Mouse (Mus musculus): ENCODE data around the gene Ddx23. TPM values are rescaled to one million over a fixed set of nuclear protein-coding genes. Genes with fewer than 3 reads are reported as not detected.

Ddx23 gene
- polyA plus RNA-seq, 1 experiment from 2014 or later: 33.0 TPM

- Histone ChIP-seq H3K4me1 (replicated peaks; ENCODE audit: control insufficient read depth, insufficient read depth, low read length) (peaks cover 14% of the 10 kb centered on the region), H3K27me3 (ENCODE audit: control insufficient read depth, insufficient read depth, low read length) (peaks cover 11% of the 10 kb centered on the region), H3K4me2 (replicated peaks; ENCODE audit: low read depth, low read length) (peak overlapping the region; percentile 83), H3K9me3 (ENCODE audit: control insufficient read depth, low read length) (no peaks in the 10 kb centered on the region), H3K27ac (ENCODE audit: low read depth, low read length) (no peak overlapping the region), H3K9ac (ENCODE audit: low read depth, low read length) (peak overlapping the region; percentile 59), H3K36me3 (ENCODE audit: control insufficient read depth, insufficient read depth, low read length) (no peaks in the 10 kb centered on the region), H3K4me3 (ENCODE audit: low read depth, low read length) (peak overlapping the region; percentile 47)
- DNase-seq (ENCODE audit: low spot score) (no peak), ATAC-seq (ENCODE audit: low FRiP score) (no peak)
- 3% methylated on average over 9 of the region's 9 CpGs for WGBS
Measured at GRCm38 (mm10) chr15:98676471-98676870, 13.8 kb upstream of the Ddx23 start.

DNA sequence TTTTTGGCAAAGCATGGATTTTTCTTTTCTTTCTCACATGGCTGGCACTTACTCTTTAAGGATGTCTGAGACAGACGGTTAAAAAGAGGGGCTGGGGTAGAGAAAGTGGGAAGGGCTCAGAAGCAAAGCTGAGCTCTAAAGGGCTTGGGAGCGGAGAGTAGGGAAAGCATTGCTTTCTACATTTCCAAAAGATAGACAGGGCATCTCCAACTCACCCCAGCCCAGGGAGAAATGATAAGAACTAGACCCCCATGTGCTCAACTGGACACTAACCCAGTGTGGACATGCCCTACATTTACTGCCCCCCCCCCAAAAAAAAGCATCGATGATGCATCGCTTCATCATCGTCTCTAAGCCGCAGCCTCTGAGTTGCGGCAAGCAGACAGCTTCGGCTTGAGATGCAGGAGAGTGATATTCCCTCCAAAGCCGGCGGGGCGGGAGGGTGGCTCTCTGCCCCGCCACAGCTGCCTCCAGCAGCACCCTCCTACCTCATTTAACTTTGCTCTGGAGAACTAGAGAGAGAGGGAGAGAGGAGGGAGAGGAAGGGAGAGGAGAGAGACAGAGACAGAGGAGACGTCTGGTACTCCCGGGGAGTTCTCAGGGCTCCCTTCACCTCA is 13.0 kb upstream of the Ddx23 start:
- peak; percentile 48 for DNase-seq (ENCODE audit: low spot score)

GRCm38 (mm10) chr15:98674994-98675545 is 12.4 kb upstream of the Ddx23 start:
- ATAC-seq (ENCODE audit: low FRiP score) (peak; percentile 37), DNase-seq (ENCODE audit: low spot score) (peak; percentile 30)
- Histone ChIP-seq H3K36me3 (ENCODE audit: control insufficient read depth, insufficient read depth, low read length) (no peaks in the 10 kb centered on the region), H3K27ac (ENCODE audit: low read depth, low read length) (0 out of 2 replicates have a peak overlapping the region, but pooled peaks have one; percentile 1), H3K4me1 (replicated peaks; ENCODE audit: control insufficient read depth, insufficient read depth, low read length) (peaks cover 14% of the 10 kb centered on the region), H3K9me3 (ENCODE audit: control insufficient read depth, low read length) (no peaks in the 10 kb centered on the region), H3K27me3 (ENCODE audit: control insufficient read depth, insufficient read depth, low read length) (peaks cover 11% of the 10 kb centered on the region), H3K4me2 (replicated peaks; ENCODE audit: low read depth, low read length) (peak overlapping the region; percentile 83), H3K9ac (ENCODE audit: low read depth, low read length) (peak overlapping the region; percentile 59), H3K4me3 (ENCODE audit: low read depth, low read length) (peak overlapping the region; percentile 47)
- 22% methylated on average over 11 of the region's 11 CpGs for WGBS

More for the DNA sequence above, 13.0 kb upstream of the Ddx23 start:
- H3K9me3 ChIP-seq (ENCODE audit: control insufficient read depth, low read length): no peaks in the 10 kb centered on the region
- H3K27ac ChIP-seq (ENCODE audit: low read depth, low read length): 0 out of 2 replicates have a peak overlapping the region, but pooled peaks have one; percentile 1
- H3K4me3 ChIP-seq (ENCODE audit: low read depth, low read length): peak overlapping the region; percentile 47
- peaks cover 11% of the 10 kb centered on the region for H3K27me3 ChIP-seq (ENCODE audit: control insufficient read depth, insufficient read depth, low read length)
- peaks cover 14% of the 10 kb centered on the region for H3K4me1 ChIP-seq (replicated peaks; ENCODE audit: control insufficient read depth, insufficient read depth, low read length)
- no peak for ATAC-seq (ENCODE audit: low FRiP score)
- H3K36me3 ChIP-seq (ENCODE audit: control insufficient read depth, insufficient read depth, low read length): no peaks in the 10 kb centered on the region
- 6% methylated on average over 14 of the region's 14 CpGs for WGBS
- peak overlapping the region; percentile 83 for H3K4me2 ChIP-seq (replicated peaks; ENCODE audit: low read depth, low read length)
- peak overlapping the region; percentile 59 for H3K9ac ChIP-seq (ENCODE audit: low read depth, low read length)

GRCm38 (mm10) chr15:98674284-98674993 is 11.7 kb upstream of the Ddx23 start:
- Histone ChIP-seq H3K9me3 (ENCODE audit: control insufficient read depth, low read length) (no peaks in the 10 kb centered on the region), H3K27me3 (ENCODE audit: control insufficient read depth, insufficient read depth, low read length) (peaks cover 11% of the 10 kb centered on the region), H3K36me3 (ENCODE audit: control insufficient read depth, insufficient read depth, low read length) (no peaks in the 10 kb centered on the region), H3K4me1 (replicated peaks; ENCODE audit: control insufficient read depth, insufficient read depth, low read length) (peaks cover 14% of the 10 kb centered on the region), H3K27ac (ENCODE audit: low read depth, low read length) (peak overlapping the region; percentile 55), H3K4me2 (replicated peaks; ENCODE audit: low read depth, low read length) (peak overlapping the region; percentile 83), H3K9ac (ENCODE audit: low read depth, low read length) (peak overlapping the region; percentile 59), H3K4me3 (ENCODE audit: low read depth, low read length) (peak overlapping the region; percentile 47; the same call in 1 of the 2 replicates)
- DNase-seq (ENCODE audit: low spot score) (peak; percentile 81), ATAC-seq (ENCODE audit: low FRiP score) (peak; percentile 75)
- WGBS: 18% methylated on average over 7 of the region's 7 CpGs

GRCm38 (mm10) chr15:98673732-98674131 is 11.0 kb upstream of the Ddx23 start:
- Histone ChIP-seq H3K36me3 (ENCODE audit: control insufficient read depth, insufficient read depth, low read length) (no peaks in the 10 kb centered on the region), H3K9ac (ENCODE audit: low read depth, low read length) (no peak overlapping the region), H3K27me3 (ENCODE audit: control insufficient read depth, insufficient read depth, low read length) (peaks cover 11% of the 10 kb centered on the region), H3K4me1 (replicated peaks; ENCODE audit: control insufficient read depth, insufficient read depth, low read length) (peaks cover 14% of the 10 kb centered on the region), H3K9me3 (ENCODE audit: control insufficient read depth, low read length) (no peaks in the 10 kb centered on the region), H3K27ac (ENCODE audit: low read depth, low read length) (no peak overlapping the region), H3K4me3 (ENCODE audit: low read depth, low read length) (no peak overlapping the region), H3K4me2 (replicated peaks; ENCODE audit: low read depth, low read length) (no peak overlapping the region)
- ATAC-seq (ENCODE audit: low FRiP score) (no peak), DNase-seq (ENCODE audit: low spot score) (no peak)
- 76% methylated on average over 7 of the region's 7 CpGs for WGBS

DNA sequence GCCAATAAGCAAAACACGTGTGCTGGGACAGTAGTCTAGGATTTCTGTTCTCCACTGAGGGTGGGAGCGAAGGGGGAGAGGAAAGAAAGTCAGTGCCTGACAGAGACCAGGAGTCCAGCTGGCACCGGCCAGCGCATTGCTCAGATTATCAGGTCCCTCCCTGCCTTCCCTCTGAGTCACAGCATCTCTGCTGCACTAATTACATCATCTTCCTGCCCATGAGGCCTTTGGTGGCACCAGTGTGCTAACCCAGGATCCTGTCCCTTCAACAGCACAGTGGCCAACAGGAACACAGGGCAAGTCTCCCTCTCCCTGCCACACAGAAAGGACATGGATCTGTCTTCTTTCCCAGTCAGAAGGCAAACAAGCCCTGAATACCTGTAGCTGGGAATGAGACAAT is 9.9 kb upstream of the Ddx23 start:
- no peak overlapping the region for H3K9ac ChIP-seq (ENCODE audit: low read depth, low read length)
- no peaks in the 10 kb centered on the region for H3K36me3 ChIP-seq (ENCODE audit: control insufficient read depth, insufficient read depth, low read length)
- no peaks in the 10 kb centered on the region for H3K9me3 ChIP-seq (ENCODE audit: control insufficient read depth, low read length)
- ATAC-seq (ENCODE audit: low FRiP score) (no peak), DNase-seq (ENCODE audit: low spot score) (no peak)
- peaks cover 11% of the 10 kb centered on the region for H3K27me3 ChIP-seq (ENCODE audit: control insufficient read depth, insufficient read depth, low read length)
- H3K4me1 ChIP-seq (replicated peaks; ENCODE audit: control insufficient read depth, insufficient read depth, low read length): peaks cover 14% of the 10 kb centered on the region
- no peak overlapping the region for H3K4me2 ChIP-seq (replicated peaks; ENCODE audit: low read depth, low read length)
- H3K27ac ChIP-seq (ENCODE audit: low read depth, low read length): no peak overlapping the region
- WGBS: 88% methylated on average over 4 of the region's 4 CpGs
- H3K4me3 ChIP-seq (ENCODE audit: low read depth, low read length): no peak overlapping the region

DNA sequence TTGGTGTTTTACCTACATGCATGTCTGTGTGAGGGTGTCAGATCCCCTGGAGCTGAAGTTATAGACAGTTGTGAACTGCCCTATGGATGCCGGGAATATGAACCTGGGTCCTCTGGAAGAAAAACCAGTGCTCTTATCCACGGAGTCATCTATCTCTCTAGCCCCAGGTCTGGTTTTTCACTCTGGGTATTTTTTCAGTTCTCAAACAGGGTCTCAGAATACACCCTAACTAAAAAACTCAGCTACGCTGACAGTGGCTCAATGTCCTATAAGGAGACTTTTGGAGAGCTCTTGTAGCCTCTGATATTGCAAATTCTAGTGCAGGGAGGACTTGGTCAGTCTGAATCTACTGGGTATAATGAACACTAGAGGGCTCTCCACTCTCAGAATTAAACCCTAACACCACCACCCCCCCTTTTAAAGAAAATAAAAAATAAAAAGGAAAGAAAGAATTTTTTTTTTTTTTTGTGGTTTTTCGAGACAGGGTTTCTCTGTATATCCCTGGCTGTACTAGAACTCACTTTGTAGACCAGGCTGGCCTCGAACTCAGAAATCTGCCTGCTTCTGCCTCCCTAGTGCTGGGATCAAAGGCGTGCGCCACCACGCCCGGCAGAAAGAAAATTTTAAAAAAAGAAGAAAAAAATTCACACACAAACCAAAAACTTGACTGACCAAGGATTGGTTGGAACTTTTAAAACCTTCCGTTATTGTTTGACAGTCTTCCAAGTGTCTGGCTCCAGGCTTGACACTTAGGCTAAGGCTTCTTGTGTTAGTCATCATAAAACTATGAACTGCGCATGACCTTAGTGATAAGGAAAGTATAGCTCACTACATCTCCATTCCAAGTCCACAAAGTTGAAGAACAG is 1.6 kb upstream of the Ddx23 start:
- ATAC-seq (ENCODE audit: low FRiP score) (no peak), DNase-seq (ENCODE audit: low spot score) (no peak)
- Histone ChIP-seq H3K36me3 (ENCODE audit: control insufficient read depth, insufficient read depth, low read length) (no peaks in the 10 kb centered on the region), H3K27ac (ENCODE audit: low read depth, low read length) (no peak overlapping the region), H3K9me3 (ENCODE audit: control insufficient read depth, low read length) (no peaks in the 10 kb centered on the region), H3K4me1 (replicated peaks; ENCODE audit: control insufficient read depth, insufficient read depth, low read length) (no peaks in the 10 kb centered on the region), H3K9ac (ENCODE audit: low read depth, low read length) (no peak overlapping the region), H3K4me2 (replicated peaks; ENCODE audit: low read depth, low read length) (no peak overlapping the region), H3K27me3 (ENCODE audit: control insufficient read depth, insufficient read depth, low read length) (no peaks in the 10 kb centered on the region), H3K4me3 (ENCODE audit: low read depth, low read length) (no peak overlapping the region)
- WGBS: 86% methylated on average over 11 of the region's 11 CpGs

- DNase-seq (ENCODE audit: low spot score) (no peak), ATAC-seq (ENCODE audit: low FRiP score) (no peak)
- Histone ChIP-seq H3K27ac (ENCODE audit: low read depth, low read length) (peak overlapping the region; percentile 70), H3K4me1 (replicated peaks; ENCODE audit: control insufficient read depth, insufficient read depth, low read length) (no peaks in the 10 kb centered on the region), H3K4me2 (replicated peaks; ENCODE audit: low read depth, low read length) (peak overlapping the region; percentile 68), H3K27me3 (ENCODE audit: control insufficient read depth, insufficient read depth, low read length) (no peaks in the 10 kb centered on the region), H3K9ac (ENCODE audit: low read depth, low read length) (peak overlapping the region; percentile 86), H3K9me3 (ENCODE audit: control insufficient read depth, low read length) (no peaks in the 10 kb centered on the region), H3K36me3 (ENCODE audit: control insufficient read depth, insufficient read depth, low read length) (peaks cover 10% of the 10 kb centered on the region), H3K4me3 (ENCODE audit: low read depth, low read length) (peak overlapping the region; percentile 70)
- 2% methylated on average over 14 of the region's 14 CpGs for WGBS
Measured at GRCm38 (mm10) chr15:98662198-98662566, 512 bp downstream of the Ddx23 start.
